Mouse (Mus musculus) liver, postnatal 0 days (tissue): ENCODE data around the gene Apc2.

Source experiments
- CTCF ChIP-seq: sonication (generic); IDR thresholded peaks from 2 replicates; pipeline ENCODE4 v1.5.1; 2016; ENCODE audit warnings: antibody characterized with exemption, low read depth
- EP300 ChIP-seq: IDR thresholded peaks from 2 replicates; pipeline ENCODE4 v1.6.1; 2016; ENCODE audit warnings: antibody characterized with exemption, low read depth, mild to moderate bottlenecking

DNA sequence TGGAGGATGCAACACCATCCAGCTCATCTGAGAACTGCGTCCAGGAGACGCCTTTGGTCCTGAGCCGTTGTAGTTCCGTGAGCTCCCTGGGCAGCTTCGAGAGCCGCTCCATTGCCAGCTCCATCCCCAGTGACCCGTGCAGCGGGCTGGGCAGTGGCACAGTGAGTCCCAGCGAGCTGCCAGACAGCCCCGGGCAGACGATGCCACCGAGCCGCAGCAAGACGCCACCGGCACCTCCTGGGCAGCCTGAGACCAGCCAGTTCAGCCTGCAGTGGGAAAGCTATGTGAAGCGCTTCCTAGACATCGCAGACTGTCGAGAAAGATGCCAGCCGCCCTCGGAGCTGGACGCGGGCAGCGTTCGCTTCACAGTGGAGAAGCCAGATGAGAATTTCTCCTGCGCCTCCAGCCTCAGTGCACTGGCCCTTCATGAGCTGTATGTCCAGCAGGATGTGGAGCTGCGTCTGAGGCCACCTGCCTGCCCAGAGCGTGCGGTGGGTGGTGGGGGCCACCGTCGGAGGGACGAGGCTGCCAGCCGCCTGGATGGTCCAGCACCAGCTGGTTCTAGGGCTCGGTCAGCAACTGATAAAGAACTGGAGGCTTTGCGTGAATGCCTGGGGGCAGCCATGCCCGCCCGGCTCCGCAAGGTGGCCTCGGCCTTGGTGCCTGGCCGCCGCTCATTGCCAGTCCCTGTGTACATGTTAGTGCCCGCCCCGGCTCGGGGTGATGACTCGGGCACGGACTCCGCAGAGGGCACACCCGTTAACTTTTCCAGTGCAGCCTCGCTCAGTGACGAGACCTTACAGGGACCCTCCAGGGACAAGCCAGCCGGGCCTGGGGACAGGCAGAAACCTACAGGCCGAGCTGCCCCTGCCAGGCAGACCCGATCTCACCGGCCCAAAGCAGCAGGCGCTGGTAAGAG is 17.1 kb downstream of the Apc2 start:
- TF ChIP-seq CTCF (no peak), EP300 (no peak)
